Mouse (Mus musculus) hindbrain, embryonic 14.5 days (tissue): ENCODE data around the gene Naaladl1. TPM values are rescaled to one million over a fixed set of nuclear protein-coding genes. Genes with fewer than 3 reads are reported as not detected.

ENCODE experiments used
- ATAC-seq: fragments of 200-750 bp; cut with Nextera tagmentation; 2 replicates; pipeline ENCODE4 v1.8.0; 2017; ENCODE audit warnings: moderate number of reproducible peaks, mild to moderate bottlenecking, moderate TSS enrichment, moderate library complexity; ENCODE audit not compliant: low FRiP score
- DNase-seq: peaks from one replicate; pipeline ENCODE4 v3.0.0-alpha.2; 2015; ENCODE audit warnings: low spot score
- H3K27ac ChIP-seq: fragments of 300-500 bp; sonication (generic); 2 replicates; pipeline ENCODE4 v1.5.1; 2014; ENCODE audit warnings: mild to moderate bottlenecking, moderate library complexity
- H3K27me3 ChIP-seq: fragments of 300-500 bp; sonication (generic); 2 replicates; pipeline ENCODE4 v1.6.1; 2014; ENCODE audit warnings: mild to moderate bottlenecking, low read length, mixed read lengths; ENCODE audit not compliant: control insufficient read depth, insufficient read depth
- H3K36me3 ChIP-seq: fragments of 300-500 bp; sonication (generic); replicated peaks from 2 replicates; pipeline ENCODE4 v1.6.1; 2014; ENCODE audit not compliant: control insufficient read depth, insufficient read depth
- H3K4me1 ChIP-seq: fragments of 300-500 bp; sonication (generic); replicated peaks from 2 replicates; pipeline ENCODE4 v1.6.1; 2014; ENCODE audit warnings: antibody characterized with exemption, low read length, mixed read lengths; ENCODE audit not compliant: control insufficient read depth, insufficient read depth
- H3K4me2 ChIP-seq: fragments of 300-500 bp; sonication (generic); replicated peaks from 2 replicates; pipeline ENCODE4 v1.6.1; 2014; ENCODE audit warnings: mild to moderate bottlenecking, moderate library complexity
- H3K4me3 ChIP-seq: fragments of 300-500 bp; sonication (generic); replicated peaks from 2 replicates; pipeline ENCODE4 v1.5.1; 2014; ENCODE audit warnings: mild to moderate bottlenecking, low read length
- H3K9ac ChIP-seq: fragments of 300-500 bp; sonication (generic); 2 replicates; pipeline ENCODE4 v1.6.1; 2014
- H3K9me3 ChIP-seq: fragments of 300-500 bp; sonication (generic); 2 replicates; pipeline ENCODE4 v1.6.1; 2016; ENCODE audit warnings: low read length; ENCODE audit not compliant: control insufficient read depth
- WGBS: fragments of 180-500 bp; shearing (Covaris S2); extraction: QIAGEN DNeasy Blood & Tissue Kit; methylation state at CpG from one replicate; pipeline ENCODE4 v1.1.7; 2014; 5-methylcytosine and 5-hydroxymethylcytosine counted together
- polyA plus RNA-seq: library from polyadenylated mRNA; unstranded; fragments of >200 nt; fragmentation: Nextera tagmentation; extraction: Ambion mirVana; gene quantifications from 2 replicates; pipeline ENCODE4 v1.2.1, GENCODE M21; 2014

The Naaladl1 gene
- polyA plus RNA-seq, 1 experiment from 2014 or later, result 0.52 TPM

DNA sequence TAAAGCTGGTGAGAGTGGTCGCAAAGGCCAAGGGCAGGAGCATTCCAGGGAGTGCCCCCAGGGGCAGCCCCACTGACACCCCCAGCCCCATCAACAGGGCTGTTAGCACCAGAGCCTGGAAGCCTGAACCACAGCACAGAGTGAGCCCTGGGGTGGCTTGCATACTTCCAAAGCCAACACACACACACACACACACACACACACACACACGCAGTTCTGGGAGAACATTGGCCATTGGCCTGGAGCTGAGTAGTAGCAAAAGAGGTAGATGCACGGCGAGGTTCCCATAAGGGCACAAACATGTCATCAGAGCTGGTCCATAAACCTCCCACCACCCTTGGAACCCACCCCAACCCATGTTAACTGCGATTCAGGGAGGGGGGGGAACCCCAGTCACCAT is 39.0 kb upstream of the Naaladl1 start:
- ATAC-seq (no peak), DNase-seq (no peak)
- peak overlapping the region; percentile 83 for H3K9ac ChIP-seq
- H3K4me3 ChIP-seq, result peak overlapping the region; percentile 57
- H3K4me1 ChIP-seq, result peaks cover 32% of the 10 kb centered on the region
- peaks cover 33% of the 10 kb centered on the region for H3K36me3 ChIP-seq
- no peaks in the 10 kb centered on the region for H3K27me3 ChIP-seq
- peak overlapping the region; percentile 92 for H3K27ac ChIP-seq
- 35% methylated on average over 5 of the region's 5 CpGs for WGBS
- H3K9me3 ChIP-seq, result no peaks in the 10 kb centered on the region
- peak overlapping the region; percentile 95 for H3K4me2 ChIP-seq

DNA sequence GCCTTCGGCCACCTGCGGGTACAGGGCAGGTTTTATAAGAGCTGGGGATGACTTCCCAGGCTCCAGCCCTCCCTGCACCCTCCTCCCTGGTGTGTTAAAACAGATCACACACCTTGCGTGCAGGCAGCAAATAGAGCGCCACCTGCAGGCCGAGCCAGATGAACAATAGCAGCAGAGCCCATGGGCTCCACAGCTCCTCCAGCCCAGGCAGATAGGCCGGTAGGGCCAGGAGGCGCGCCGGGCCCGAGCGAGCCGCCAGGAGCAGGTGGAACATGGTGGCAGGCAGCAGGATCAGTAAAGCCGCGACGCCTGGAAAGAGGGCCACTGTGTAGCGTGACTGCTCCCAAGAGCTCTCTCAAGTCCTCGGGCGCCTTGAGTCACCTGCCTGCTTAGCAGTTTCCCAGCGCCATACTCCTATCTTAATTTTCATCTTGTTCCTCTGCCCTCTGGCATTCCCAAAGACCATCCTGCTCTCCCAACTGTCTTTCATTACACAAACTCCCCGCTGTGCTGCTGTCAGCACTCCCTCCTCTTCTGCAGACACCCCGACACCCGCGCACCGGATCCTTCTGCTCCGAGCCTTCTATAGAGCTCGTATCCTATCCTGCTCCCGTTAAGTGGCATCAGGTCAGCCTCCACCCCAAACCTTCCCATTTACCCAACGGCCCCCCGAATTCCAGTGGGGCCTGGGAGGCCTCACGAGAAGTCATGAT is 38.4 kb upstream of the Naaladl1 start:
- peak overlapping the region; percentile 92 for H3K27ac ChIP-seq
- H3K9me3 ChIP-seq, result no peaks in the 10 kb centered on the region
- peaks cover 34% of the 10 kb centered on the region for H3K36me3 ChIP-seq
- peak overlapping the region; percentile 95 for H3K4me2 ChIP-seq
- ATAC-seq (peak; percentile 64), DNase-seq (peak; percentile 87)
- H3K27me3 ChIP-seq, result no peaks in the 10 kb centered on the region
- peak overlapping the region; percentile 83 for H3K9ac ChIP-seq
- 1% methylated on average over 30 of the region's 30 CpGs for WGBS
- peaks cover 26% of the 10 kb centered on the region for H3K4me1 ChIP-seq
- peak overlapping the region; percentile 57 for H3K4me3 ChIP-seq

DNA sequence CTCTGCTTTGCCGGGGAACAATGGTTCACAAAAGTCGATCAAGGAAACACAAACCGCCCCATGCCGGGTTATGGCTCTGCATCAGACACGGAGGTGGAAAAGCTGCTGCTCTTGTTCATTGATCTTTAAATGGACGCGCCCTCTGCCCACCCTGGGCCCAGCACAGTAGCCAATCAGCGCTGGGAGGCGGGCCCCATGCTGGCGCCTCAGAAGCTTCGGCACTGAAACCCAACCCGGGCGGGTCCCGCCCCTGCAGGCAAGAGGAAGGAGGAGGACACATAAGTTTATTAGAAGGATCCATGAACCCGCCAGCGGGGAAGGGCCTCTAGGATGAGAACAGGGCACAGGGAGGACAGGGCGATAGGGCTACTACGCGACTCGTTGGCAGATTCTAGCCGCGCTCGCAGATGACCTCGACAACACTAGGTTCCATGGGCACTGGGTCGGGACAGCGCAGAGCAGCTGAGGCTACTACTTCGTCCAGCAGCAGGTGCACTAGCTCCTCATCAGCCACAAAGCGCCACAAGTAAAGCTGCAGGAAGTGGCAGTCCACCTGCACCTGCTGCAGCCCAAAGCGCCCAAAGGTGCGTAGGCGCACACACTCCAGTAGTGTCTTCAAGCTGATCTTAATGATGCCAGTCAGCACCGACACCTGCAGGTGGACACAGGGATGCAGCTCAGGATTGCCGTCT is 37.7 kb upstream of the Naaladl1 start, which contains the start of gene Tm7sf2:
TSS of gene Tm7sf2 (minus strand) at position 650 of the 692 bp plus-strand sequence.
- peak; percentile 85 for DNase-seq
- H3K9ac ChIP-seq, result peak within 1 kb of the TSS; percentile 83
- 11% methylated on average over 33 of the region's 33 CpGs for WGBS
- ATAC-seq, result peak; percentile 92
- peaks cover 38% of the 10 kb centered on the region for H3K36me3 ChIP-seq
- H3K4me3 ChIP-seq, result peak within 1 kb of the TSS; percentile 57
- no peaks in the 10 kb centered on the region for H3K27me3 ChIP-seq
- peaks cover 19% of the 10 kb centered on the region for H3K4me1 ChIP-seq
- no peaks in the 10 kb centered on the region for H3K9me3 ChIP-seq
- H3K27ac ChIP-seq, result peak within 1 kb of the TSS; percentile 92
- peak within 1 kb of the TSS; percentile 95 for H3K4me2 ChIP-seq

DNA sequence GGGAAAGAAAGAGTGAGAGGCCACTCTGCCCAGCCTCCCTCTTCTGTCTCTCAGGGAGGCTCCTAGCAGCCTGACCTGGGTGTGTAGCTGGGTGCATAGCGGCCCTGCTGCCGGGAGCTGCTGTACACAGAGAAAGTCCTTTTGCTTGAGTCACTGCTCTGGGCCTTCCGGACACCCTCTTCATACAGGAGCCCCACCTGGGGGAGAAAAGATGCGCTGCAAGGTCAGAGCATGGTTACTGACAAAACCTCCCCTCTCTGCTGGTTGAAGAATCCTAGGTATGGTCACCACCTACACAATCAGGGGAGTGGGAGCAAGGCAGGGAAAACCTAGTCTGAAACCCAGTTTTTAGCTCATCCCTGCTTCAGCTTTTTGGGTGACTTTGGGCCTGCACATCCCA is 36.6 kb upstream of the Naaladl1 start:
- 82% methylated on average over 4 of the region's 4 CpGs for WGBS
- DNase-seq, result no peak
- Histone ChIP-seq H3K9ac (no peak overlapping the region), H3K27me3 (no peaks in the 10 kb centered on the region), H3K9me3 (no peaks in the 10 kb centered on the region), H3K4me1 (peaks cover 16% of the 10 kb centered on the region), H3K36me3 (peaks cover 46% of the 10 kb centered on the region), H3K27ac (no peak overlapping the region), H3K4me3 (no peak overlapping the region), H3K4me2 (no peak overlapping the region)
- ATAC-seq, result no peak

DNA sequence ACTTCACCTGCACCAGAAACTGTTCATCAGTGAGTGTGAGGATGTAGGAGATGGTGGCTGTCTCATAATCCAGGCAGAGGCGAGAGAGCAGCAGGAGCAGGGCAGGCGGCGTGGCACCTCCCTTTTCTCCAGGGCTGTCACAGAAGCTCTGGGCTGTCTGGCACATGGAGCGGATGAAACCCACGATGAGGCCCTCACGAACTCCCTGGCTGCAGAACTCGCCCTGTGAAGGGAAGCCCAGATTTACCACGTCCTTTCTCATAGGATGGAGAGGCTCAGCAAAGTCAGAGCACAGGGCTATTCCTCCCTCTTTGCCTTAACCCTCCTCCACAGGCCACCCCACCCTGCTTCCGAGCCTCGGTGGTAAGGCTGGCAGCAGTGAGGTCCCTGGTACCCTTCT is 35.7 kb upstream of the Naaladl1 start:
- Histone ChIP-seq H3K9me3 (no peaks in the 10 kb centered on the region), H3K4me3 (no peak overlapping the region), H3K4me1 (peaks cover 16% of the 10 kb centered on the region), H3K4me2 (no peak overlapping the region), H3K27me3 (no peaks in the 10 kb centered on the region), H3K36me3 (peaks cover 50% of the 10 kb centered on the region), H3K9ac (no peak overlapping the region), H3K27ac (no peak overlapping the region)
- WGBS, result 94% methylated on average over 10 of the region's 10 CpGs
- DNase-seq (no peak), ATAC-seq (no peak)

DNA sequence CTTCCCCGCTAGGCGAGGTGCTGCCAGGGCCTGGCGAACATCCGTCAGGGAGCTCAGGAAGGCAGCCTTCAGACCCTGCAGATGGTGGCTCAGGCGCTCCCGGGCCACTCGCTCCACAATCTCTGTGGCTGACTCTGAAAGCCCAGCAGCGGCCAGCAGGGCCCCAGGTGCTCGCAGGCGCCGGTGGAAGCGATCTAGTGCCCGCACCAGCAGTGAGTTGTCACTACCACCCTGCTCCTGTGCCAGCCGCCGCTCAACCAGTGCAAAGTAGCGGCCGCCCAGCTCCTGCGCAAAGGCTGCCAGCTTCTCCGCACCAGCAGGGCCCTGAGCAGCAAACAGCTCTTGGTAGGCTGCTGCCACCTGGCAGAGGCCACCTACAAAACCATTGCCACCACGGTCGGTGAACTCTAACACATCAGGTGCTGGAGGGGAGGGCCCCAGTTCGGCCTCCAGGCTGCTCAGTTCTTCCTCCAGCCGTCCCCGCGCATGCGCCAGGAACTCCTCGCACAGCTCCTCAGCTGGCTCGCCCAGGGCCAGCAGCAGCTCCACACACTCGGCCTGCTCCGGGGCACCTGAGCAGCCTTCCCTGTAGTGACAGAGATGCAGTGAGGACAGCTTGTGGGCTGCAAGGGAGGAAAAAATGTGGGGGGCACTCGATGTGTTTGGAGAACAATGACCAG is 34.9 kb upstream of the Naaladl1 start:
- ATAC-seq, result no peak
- 89% methylated on average over 31 of the region's 31 CpGs for WGBS
- H3K4me2 ChIP-seq, result no peak overlapping the region
- DNase-seq, result no peak
- peaks cover 55% of the 10 kb centered on the region for H3K36me3 ChIP-seq
- H3K27ac ChIP-seq, result no peak overlapping the region
- peaks cover 16% of the 10 kb centered on the region for H3K4me1 ChIP-seq
- H3K9me3 ChIP-seq, result no peaks in the 10 kb centered on the region
- no peak overlapping the region for H3K9ac ChIP-seq
- H3K27me3 ChIP-seq, result no peaks in the 10 kb centered on the region
- no peak overlapping the region for H3K4me3 ChIP-seq

DNA sequence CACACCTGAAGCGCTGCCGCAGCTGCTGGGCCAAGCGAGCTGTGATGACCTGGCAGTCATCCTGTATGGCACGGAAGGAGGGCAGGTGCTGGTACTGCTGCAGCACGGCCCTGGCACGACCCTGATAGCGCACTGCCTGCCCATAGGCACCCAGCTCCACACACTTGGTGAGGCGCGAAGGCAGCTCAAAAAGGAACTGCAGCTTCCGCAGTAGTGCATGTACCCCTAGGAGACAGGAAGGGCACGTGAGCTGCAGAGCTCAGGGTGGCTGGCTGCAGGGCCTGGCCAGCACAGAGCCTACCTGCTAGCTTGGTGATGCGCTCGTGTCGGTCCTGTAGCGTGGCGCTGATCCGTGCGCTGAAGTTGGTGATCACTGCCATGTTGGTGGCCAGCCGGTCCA is 34.3 kb upstream of the Naaladl1 start:
- Histone ChIP-seq H3K4me2 (no peak overlapping the region), H3K9ac (no peak overlapping the region), H3K27ac (no peak overlapping the region), H3K36me3 (peaks cover 55% of the 10 kb centered on the region), H3K4me1 (peaks cover 18% of the 10 kb centered on the region), H3K4me3 (no peak overlapping the region), H3K9me3 (no peaks in the 10 kb centered on the region), H3K27me3 (no peaks in the 10 kb centered on the region)
- no peak for DNase-seq
- no peak for ATAC-seq
- 93% methylated on average over 19 of the region's 19 CpGs for WGBS

DNA sequence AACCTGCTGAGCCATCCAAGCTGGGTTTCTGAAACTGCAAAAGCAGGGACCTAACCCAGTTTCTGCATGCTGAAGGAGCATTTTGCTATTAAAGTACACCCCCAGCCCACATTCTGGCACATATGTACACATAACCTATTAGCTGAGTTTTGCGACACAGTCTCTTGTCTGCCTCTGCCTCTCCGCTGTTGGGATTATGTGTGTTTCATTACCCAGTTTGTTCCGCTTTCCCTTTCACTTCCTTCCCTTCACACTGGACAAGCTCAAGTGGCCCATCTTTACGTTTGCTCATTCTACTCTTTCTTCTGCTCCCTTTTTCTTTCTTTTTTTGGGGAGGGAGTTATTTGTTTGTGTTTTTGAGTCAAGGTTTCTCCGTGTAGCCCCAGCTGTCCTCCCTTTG is 31.7 kb upstream of the Naaladl1 start:
- Histone ChIP-seq H3K4me3 (no peak overlapping the region), H3K36me3 (peaks cover 50% of the 10 kb centered on the region), H3K27me3 (no peaks in the 10 kb centered on the region), H3K27ac (no peak overlapping the region), H3K9ac (no peak overlapping the region), H3K9me3 (no peaks in the 10 kb centered on the region), H3K4me2 (no peak overlapping the region), H3K4me1 (peaks cover 8% of the 10 kb centered on the region)
- DNase-seq (no peak), ATAC-seq (no peak)
- WGBS, result 94% methylated on average over 5 of the region's 5 CpGs
